Mouse (Mus musculus): Measurements from ENCODE around the gene Mmp9.

The Mmp9 gene

GRCm38 (mm10) chr2:164956195-164956594 lies 15.6 kb downstream of the Mmp9 start:
- DNase-seq = no peak

- no peak for DNase-seq
Measured at GRCm38 (mm10) chr2:164957548-164958315, 17.2 kb downstream of the Mmp9 start.

- DNase-seq = peak; percentile 60 to 68
Measured at GRCm38 (mm10) chr2:164960716-164961441, 20.3 kb downstream of the Mmp9 start, which contains the start of gene Slc12a5. TSS of gene Slc12a5 (plus strand) at chr2:164960802.

GRCm38 (mm10) chr2:164961506-164962182 lies 21.1 kb downstream of the Mmp9 start:
- peak; percentile 53 to 70 for DNase-seq

GRCm38 (mm10) chr2:164962183-164962580 lies 21.6 kb downstream of the Mmp9 start:
- DNase-seq = no peak

GRCm38 (mm10) chr2:164964242-164964894 lies 23.8 kb downstream of the Mmp9 start:
- DNase-seq = no peak

- DNase-seq = no peak
Measured at GRCm38 (mm10) chr2:164964981-164965380, 24.4 kb downstream of the Mmp9 start.

GRCm38 (mm10) chr2:164966381-164966780 lies 25.8 kb downstream of the Mmp9 start:
- DNase-seq = peak in 1 of 2 experiments; percentile 41

GRCm38 (mm10) chr2:164967193-164967592 lies 26.6 kb downstream of the Mmp9 start:
- DNase-seq = no peak

- no peak for DNase-seq
Measured at GRCm38 (mm10) chr2:164967761-164968440, 27.3 kb downstream of the Mmp9 start.

GRCm38 (mm10) chr2:164968451-164968851 lies 27.9 kb downstream of the Mmp9 start:
- peak; percentile 79 to 82 for DNase-seq

GRCm38 (mm10) chr2:164969348-164969781 lies 28.8 kb downstream of the Mmp9 start:
- DNase-seq = no peak

- no peak for DNase-seq
Measured at GRCm38 (mm10) chr2:164970631-164971196, 30.1 kb downstream of the Mmp9 start.

GRCm38 (mm10) chr2:164972646-164973045 lies 32.1 kb downstream of the Mmp9 start:
- no peak for DNase-seq

GRCm38 (mm10) chr2:164975611-164976010 lies 35.0 kb downstream of the Mmp9 start:
- no peak for DNase-seq

GRCm38 (mm10) chr2:164979749-164980148 lies 39.2 kb downstream of the Mmp9 start:
- peak; percentile 61 for DNase-seq

GRCm38 (mm10) chr2:164985962-164986361 lies 45.4 kb downstream of the Mmp9 start:
- DNase-seq = no peak

- no peak for DNase-seq
Measured at GRCm38 (mm10) chr2:164986371-164987027, 45.9 kb downstream of the Mmp9 start.

- no peak for DNase-seq
Measured at GRCm38 (mm10) chr2:164988777-164989176, 48.2 kb downstream of the Mmp9 start.

- DNase-seq = no peak
Measured at GRCm38 (mm10) chr2:164991111-164991510, 50.5 kb downstream of the Mmp9 start.

- peak in 1 of 2 experiments; percentile 18 for DNase-seq
Measured at GRCm38 (mm10) chr2:164991808-164992207, 51.2 kb downstream of the Mmp9 start.
